Mouse (Mus musculus) adrenal gland, postnatal 36 days (tissue): Measurements from ENCODE around the gene Upf2. TPM values are rescaled to one million over a fixed set of nuclear protein-coding genes. Genes with fewer than 3 reads are reported as not detected.

Experiments used
- total RNA-seq, 2 experiments: library from RNA; stranded (reverse); gene quantifications; 2 replicates each; pipeline ENCODE4 v1.2.3; 2021

Gene Upf2
- total RNA-seq, 2 experiments from 2014 or later, result 22.1 to 24.5 TPM

Other genes starting within 250 kb of the Upf2 start
- gene Camk1d, start 237.0 kb upstream of the Upf2 start, total RNA-seq, result 1 to 10 TPM; 6.6 TPM
- 10 to 100 TPM; 45.0 to 49.3 TPM for gene Nudt5, start 106.5 kb upstream of the Upf2 start, total RNA-seq
- 100 to 1,000 TPM; 133 to 138 TPM for gene Cdc123, start 106.3 kb upstream of the Upf2 start, total RNA-seq
- gene Gm13199, start 88.5 kb upstream of the Upf2 start, total RNA-seq, result under 1 TPM; 0.66 to 0.73 TPM
- gene Sec61a2, start 56.0 kb upstream of the Upf2 start, total RNA-seq, result 10 to 100 TPM; 28.0 to 38.2 TPM
- gene Dhtkd1, start 8.7 kb upstream of the Upf2 start, total RNA-seq, result 10 to 100 TPM in 1 of 2 experiments, 1 to 10 TPM in 1; 7.7 to 14.2 TPM
- gene Proser2, start 178.7 kb downstream of the Upf2 start, total RNA-seq, result 10 to 100 TPM; 12.1 to 14.5 TPM